Mouse (Mus musculus): ENCODE results near the gene Arhgap28.

Gene Arhgap28

DNA sequence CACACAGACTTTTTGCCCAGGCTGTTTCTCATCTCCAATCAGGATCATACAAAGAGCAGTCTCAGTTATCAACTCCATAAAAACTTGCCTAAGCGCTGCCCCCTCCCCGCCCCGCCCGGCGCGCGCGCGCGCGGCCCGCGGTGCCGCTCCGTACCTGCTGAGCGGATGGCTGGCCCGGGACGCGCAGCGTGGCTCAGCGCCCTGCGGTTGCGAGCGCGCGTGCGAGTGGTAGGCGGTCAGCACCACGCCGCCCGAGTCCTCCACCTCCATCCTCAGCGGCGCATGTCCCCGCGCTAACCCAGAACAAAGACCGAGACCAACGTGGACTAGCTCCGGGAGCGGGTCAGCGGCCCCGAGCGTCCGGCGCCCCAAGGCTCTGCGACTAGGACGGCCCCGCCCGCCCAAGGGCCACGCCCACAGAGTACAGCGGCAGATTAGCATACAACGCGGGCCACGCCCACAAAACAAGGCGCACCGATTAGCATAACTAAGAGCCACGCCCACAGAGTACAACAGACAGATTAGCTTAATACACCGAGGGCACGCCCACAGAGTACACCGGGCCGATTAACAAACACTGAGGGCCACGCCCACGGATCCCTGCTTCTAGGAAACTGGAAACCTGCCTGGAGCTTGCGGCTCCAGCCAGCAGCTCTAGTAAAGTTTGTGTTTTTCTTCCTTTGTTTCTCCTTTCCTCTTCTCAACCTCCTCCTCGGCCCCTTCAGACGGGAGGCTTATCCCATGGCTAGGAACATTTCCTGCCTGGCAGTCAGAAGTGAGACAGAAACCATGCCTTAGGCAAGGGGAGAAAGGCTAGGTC is at the start of gene Arhgap28:
Gene Arhgap28 (minus strand): TSS at position 380 of the 820 bp plus-strand sequence.
- peak; percentile 96 for DNase-seq (ENCODE audit: low spot score)

DNA sequence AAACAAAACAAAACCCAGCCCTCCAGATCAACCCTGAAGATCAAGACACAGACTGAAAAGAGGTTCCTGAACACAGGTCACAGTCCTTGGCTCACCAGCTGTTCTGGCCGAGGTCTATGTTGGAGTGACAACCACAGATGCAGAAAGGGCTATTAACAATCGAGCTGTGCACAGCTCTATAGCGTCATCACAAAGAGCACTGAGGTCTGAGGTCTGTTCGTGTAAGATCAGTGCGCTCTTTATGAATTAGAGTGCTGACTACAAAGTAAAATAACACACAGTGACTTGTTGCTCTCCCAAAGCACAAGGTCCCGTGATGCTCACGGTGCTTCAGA is 42.4 kb upstream of the Arhgap28 start:
- no peak for DNase-seq (ENCODE audit: low spot score)

DNA sequence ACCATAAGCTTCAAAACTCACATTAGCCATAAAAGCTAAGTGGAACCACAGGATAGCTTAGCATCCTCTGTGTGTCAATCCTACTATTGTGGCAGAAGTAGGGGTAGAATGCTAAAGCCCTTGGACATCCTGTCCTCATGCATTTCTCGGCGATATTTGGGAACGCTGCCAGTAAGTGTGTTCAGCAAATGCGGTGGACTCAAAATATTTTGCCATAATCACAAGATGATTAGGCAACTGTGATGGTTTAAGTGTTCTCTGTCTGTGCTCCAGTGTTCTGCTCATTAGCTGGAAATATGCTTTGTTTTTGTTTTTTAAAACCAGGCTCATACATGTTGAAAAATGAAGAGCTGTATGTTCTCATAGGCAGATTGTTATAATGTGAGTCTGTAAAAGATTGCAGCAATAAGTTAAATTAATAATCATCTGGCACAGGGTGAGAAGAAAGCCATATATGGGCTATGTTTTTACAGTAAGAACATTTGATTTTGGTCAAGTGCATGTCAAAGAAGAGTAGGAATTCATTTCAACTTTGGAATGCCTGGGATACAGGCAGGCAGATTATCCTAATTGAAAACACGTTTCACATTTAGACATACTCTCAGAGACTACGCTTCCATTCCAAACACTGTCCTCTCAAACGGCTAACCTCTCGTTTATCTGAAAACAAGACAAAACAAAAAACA is 41.9 kb upstream of the Arhgap28 start:
- no peak for DNase-seq (ENCODE audit: low spot score)

DNA sequence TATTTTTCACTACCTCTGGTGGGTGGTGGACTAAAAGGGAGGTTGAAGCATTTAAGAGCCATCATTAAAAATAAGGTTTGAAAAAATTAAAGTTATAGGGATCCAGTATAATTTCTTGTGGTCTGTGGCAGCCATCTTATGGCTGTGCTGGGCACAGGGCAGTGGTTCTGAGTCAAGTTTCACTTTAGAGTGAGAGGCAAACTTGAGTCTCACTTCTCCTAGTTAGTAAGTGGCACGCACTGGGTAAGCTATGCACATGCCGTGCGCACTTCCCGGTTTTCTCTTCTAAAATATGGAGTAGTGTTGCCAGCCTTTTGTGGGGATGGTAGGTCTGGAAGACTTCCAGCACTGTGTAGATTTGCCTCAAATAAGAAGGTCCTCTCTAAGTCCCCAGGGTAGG is 38.5 kb upstream of the Arhgap28 start:
- no peak for DNase-seq (ENCODE audit: low spot score)

DNA sequence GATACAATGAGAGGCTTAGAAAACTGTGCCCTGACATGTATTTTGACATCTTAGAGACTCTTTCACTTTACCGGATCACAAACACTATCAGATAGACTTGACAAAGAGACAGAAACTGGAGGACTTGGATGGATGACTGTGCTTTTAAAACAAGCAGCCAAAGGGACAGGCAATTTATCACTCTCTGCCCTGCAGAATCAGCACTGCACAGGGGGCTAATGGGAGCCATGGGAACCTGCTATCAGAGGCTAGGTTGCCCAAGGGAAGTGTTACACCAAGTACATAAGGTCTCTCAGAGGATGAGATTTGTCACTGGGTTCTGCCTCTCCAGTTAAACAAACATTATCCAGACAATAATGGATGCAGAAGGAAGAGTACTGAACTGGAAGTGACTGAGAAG is 33.1 kb upstream of the Arhgap28 start:
- DNase-seq (ENCODE audit: low spot score) = no peak

DNA sequence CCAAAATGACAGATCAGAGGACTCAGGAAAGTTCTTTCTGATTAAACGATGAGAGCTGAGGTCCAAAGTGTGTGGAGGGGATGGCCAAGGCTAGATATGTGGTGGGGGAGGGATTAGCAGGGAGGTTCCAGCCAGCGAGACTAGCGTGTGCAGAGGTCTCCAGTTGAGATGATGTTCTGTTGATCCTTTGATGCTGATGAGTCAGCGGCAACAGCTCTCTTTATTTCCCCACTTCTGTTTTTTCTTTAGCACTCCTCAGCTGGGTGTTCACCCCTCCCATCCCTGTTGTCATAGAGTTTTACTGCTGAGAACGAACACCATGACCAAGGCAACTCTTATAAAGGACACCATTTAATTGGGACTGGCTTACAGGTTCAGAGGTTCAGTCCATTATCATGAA is 25.6 kb upstream of the Arhgap28 start:
- DNase-seq (ENCODE audit: low spot score) = no peak

DNA sequence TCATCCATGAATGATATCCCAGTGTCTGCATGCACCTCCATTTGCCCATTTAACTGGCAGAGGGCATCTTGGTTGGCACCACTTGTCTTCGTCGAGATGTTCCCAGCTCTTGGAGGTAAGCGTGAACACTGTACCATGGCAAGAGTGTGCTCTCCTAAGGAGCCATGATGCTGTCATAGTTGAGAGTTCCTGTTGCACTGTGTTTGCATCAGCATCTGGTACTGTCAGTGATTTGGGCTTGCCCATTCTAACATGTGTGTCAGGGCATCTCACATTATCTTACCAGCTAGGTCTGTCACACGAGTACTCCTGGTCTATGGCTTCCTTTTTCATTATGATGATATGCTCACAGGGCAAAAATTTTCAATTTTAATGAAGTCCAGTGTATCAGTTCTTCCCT is 24.6 kb upstream of the Arhgap28 start:
- no peak for DNase-seq (ENCODE audit: low spot score)

DNA sequence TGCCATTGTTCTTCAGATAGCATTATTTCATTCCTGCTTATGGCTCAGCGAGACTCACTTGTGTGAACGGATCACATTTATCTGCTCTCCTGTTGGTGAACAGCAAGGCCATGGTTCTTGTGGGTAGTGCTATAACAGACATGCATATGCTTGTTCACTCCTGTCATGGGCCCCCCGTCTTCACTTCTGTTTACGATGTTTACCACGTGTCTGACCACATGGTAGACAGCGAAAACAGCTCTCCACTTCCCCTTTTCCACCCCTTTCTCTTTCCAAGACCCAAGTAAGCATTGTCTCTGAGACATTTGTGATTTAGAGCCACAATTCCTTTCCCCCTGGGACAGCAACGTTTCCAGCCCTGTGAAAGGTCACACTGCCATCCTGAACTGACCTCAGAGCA is 20.4 kb upstream of the Arhgap28 start:
- DNase-seq (ENCODE audit: low spot score) = no peak

DNA sequence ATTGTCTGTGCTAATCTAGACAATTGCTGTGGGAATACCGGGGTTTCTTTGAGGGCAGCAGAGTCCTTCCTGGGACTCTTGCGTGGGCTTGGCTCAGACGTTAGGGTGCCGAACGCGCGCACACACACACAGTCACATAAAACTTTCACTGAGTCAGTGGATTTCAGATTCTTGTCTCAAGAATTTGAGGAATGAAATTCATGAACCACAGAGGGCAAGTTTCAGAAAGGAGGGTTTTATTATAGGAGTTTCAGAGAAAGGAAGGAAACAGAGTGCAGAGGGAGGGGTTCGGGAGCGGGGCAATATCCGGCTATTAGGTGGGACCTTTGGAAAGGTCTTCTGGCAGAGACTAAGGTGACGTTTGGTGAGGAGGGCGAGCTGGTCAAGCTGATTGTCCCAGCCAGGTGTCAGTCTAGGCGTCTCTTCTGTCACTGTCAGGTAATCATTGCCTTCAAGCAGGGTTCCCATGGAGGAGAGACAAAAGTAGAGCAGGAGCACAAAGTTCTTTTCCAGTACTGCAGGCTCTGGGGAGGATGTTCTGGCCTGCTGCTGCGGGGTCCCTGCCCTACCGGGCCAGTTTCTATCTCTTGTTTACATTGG is 15.6 kb upstream of the Arhgap28 start:
- DNase-seq (ENCODE audit: low spot score) = no peak

DNA sequence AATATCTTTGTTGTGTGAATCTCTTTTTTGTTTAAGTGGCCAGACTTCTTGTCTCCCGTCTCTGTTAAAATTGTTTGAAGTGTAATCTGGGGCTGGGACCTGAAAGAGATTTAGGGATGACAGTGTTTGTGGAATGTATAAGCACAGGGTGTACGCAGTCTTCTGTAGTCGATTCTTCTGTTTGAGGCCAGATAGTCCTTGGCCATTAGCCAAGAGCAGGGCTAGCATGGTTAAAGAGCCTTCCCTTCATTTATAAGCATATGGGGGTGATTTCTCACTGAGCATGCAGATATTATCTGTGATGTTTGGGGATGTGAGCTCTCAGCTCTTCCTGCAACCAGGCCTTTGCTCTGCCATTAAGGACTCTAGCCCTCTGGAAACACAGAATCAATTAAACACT is 13.2 kb upstream of the Arhgap28 start:
- DNase-seq (ENCODE audit: low spot score) = no peak

DNA sequence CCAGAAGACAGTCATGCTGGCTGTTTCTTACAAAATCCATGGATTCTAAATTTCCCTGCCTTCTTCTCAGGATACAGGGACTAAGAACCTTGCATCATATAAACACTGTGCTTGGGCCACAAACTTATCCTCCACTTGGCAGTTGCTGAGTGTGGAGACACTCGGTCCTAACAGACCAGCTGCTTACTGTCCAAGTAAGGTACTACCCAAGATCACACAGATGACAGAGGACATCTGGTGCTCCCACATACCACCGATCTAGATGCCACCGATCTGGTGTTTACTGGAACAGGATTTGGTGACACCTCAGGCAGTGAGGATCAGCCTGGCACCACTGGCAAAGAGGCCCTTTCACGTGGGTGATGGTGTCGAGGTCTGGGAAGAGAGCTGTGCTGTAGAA is 7.7 kb upstream of the Arhgap28 start:
- no peak for DNase-seq (ENCODE audit: low spot score)

DNA sequence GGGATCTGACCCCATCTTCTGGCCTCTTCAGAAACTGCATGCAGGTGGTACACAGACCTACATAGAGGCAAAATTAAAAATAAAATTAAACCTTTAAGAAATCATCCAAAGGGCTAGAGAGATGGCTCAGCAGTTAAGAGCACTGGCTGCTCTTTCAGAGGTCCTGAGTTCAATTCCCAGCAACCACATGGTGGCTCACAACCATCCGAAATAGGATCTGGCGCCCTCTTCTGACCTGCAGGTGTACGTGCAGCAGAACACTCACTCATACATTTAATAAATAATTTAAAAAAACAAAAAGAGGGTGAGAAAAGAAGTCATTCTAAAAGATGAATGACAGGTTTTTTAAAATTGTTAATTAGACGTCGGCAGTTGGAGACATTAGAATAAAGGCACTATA is 6.1 kb upstream of the Arhgap28 start:
- DNase-seq (ENCODE audit: low spot score) = no peak

DNA sequence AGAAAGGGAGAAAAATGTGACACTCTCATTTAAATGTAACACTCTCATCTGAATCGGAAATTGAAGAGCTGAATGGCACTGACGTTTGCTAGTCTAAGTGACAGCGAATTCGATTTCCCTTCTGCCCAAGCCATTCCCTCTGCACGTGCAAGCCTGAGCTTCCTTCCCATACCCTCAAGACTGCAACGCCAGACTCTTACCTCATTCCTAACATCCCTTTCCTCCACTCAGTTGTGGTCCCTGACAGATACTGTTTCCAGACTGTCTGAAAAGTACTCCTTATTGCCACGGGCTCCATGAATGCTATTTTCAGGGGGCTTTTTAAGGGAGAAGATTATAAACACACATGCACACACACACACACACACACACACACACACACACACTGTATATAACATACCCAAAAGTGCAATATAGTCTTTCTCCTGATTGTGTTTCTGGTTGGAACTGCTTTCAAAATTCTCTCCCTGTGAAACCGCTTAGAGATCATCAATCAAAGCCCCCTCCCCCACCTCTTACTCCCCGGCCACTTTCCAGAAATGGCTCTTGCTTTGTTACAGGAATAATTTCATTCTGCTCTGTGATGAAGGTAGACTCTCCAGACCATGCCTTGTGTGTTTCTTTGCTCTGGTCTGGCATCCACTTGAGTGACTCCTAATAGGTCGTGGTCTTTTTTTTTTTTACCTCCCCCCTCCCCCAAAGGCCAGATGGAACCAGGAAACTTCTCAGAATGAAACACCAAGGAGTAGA is 836 bp upstream of the Arhgap28 start:
- no peak for DNase-seq (ENCODE audit: low spot score)

DNA sequence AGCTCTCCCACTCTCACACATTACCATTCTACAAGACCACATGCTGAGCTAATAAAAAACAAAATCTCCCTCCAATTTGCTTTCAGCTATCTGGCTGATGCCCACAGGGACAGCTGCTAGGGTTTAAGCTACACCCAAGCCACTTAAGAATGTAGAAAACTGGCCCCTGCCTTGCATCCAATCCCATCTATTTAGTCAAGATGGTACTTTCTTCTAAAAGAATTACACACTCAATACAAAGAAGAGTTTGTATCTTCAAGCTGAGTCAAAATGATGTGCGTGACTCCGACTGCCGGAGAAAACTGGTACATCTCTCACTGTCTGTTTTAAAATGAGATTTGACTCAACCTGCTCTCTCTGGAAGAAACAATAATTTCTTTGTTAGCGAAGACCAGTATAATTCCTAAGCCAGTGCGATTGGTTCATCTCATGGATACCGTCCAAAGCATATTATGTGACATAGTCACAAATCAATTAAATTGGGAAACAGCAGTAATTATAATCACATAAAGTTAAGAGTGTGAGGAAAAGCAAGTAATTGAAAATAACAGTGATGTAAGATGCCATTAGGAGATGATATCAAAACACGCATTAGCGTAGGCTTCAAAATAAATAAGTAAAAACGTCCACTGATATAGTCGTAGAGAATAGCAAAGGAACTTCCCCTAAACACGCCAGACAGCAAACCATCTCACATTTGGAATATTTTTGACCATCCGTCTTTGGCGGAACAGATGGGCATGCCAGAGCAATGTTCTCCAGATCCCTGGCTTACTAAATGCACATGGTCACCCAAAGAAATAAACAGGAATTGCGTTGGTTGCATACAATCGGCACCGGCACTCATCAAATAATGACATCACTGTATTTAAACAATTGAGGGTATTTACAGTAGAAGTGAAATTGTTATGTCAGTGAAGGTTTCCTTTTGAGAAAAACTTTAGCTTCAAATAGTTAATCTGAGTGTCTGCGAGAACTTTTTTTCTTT is 1.0 kb downstream of the Arhgap28 start:
- no peak for DNase-seq (ENCODE audit: low spot score)

DNA sequence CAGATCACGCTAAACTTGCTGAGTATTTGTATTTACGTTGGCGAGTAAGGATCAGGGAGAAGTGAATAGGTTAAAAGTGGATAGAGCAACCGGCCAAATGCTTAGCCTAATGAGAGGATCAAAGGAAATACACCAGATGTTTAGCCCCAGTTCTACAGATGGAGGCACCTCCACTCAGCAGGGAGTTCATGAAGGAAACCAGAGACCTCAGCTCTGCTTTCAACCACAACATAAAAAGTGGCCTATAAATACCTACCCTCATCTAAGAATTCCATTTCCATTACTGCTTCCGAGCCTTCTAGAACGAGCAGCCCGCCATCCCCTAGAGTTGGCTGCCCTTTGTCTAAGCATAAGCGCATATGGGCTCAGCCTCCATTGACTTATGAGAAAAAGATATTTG is 4.1 kb downstream of the Arhgap28 start:
- DNase-seq (ENCODE audit: low spot score) = no peak

DNA sequence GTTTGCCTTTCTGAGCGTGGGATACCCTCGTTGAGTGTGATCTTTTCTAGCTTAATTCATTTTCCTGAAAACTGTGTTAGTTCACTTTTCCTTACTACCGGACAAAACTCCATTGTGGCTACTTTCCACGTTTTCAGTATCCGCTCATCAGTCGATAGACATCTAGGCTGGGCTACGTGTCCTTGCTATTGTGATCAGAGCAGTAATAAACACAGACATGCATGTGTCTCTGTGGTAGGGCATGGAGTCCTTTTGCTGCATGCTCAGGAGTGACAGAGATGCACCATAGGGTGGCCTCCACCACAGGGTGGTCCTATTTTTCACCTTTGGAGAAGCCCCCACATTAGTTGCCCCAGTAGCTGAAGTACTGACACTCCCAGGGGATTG is 7.2 kb downstream of the Arhgap28 start:
- no peak for DNase-seq (ENCODE audit: low spot score)

DNA sequence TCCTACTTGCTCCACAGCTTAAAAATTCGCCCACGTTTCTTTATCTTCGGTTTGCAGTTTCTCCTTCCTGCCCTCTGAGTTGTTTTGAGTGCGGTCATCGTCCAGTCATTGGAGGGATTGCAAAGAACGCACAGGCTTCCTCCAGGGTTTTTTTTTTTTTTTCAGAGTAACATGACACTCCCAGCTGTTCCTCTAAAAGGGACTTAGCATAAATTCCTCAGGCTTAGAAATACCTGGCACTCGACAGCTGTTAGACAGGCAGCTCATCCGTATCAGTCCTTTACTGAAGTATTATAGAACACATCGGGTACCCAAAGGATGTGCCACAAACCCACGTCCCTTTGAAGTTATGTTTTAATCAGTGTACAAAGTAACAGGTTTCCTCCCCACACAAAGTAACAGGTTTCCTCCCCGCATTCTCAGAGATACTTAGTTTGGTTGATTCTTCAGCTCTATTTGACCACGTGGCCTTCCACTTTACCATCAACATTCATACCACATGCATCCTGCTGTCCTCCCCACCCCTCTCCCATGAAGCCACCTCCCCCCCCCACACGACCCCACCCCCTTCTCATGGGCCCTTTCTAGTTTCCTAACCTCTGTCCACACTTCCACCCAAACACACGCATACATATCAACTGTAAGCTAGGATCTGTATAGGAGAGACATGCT is 7.7 kb downstream of the Arhgap28 start:
- DNase-seq (ENCODE audit: low spot score) = no peak

DNA sequence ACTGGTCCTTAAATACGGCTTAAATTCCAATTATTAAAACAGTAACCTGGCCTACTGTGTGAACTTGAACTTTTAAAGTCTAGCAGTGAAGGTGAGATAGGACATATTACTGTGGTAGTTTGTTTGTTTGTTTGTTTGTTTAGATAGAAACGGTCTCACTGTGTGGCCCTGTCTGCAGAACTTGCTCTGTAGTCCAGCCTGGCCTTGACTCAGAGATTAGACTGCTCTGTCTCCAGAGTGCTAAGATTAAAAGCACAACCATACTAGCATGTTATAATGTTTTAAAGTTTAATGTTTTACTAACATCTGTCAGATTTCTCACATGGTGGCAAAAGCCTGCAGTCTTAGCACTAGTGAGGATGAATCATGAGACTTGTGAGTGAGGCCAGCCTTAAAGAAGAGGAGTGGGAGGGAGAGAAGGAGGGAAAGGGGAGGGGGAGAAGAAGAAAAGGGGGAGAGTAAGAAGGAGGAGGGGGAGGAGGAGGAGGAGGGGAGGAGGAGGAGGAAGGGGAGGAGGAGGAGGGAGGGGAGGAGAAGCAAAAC is 8.6 kb downstream of the Arhgap28 start:
- no peak for DNase-seq (ENCODE audit: low spot score)

DNA sequence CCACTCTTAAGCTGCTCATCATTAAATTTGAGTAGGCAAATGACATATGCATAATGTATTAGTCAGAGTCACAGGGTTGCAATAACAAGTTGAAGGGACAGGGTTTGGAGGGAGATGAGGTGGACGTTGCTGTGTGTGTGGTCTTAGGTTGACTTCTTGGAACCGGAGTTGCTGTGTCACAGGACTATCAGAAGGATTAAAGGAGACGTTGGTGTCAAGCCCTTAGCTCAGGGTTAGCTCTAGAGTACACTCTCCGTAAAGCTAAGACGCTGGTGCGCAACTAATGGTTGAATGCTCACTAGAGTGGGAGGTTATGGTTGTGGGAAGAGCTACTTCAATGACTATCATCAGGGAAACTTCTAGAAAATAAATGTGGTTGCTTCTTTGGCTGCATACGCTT is 9.1 kb downstream of the Arhgap28 start:
- no peak for DNase-seq (ENCODE audit: low spot score)

DNA sequence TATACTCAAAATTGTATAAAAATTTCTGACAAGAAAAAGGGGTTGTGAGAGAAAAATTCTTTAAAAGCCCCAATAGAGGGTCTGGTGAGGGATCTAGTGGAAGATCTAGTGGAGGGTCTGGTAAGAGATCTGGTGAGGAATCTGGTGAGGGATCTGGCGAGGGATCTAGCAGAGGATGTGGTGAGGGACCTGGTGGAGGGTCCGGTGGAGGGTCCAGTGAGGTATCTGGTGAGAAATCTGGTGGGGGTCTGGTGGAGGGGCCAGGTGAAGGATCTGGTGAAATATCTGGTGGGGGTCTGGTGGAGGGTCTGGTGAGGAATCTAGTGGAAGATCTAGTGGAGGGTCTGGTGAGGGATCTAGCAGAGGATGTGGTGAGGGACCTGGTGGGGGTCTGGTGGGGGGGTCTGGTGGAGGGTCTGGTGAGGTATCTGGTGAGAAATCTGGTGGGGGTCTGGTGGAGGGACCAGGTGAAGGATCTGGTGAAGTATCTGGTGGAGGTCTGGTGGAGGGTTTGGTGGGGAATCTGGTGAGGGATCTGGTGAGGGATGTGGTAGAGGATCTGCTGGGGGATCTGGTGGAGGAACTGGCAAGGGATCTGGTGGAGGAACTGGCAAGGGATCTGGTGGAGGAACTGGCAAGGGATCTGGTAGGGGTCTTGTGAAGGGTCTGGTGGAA is 10.4 kb downstream of the Arhgap28 start:
- DNase-seq (ENCODE audit: low spot score) = no peak
